Mouse (Mus musculus) lung, adult 18-20 months (tissue): ENCODE measurements around the gene Cables2.

ENCODE experiments used
- DNase-seq, 2 experiments: peaks; one replicate each; pipeline ENCODE4 v3.0.0; 2022; ENCODE audit warnings: mixed read lengths in 2 of 2

The Cables2 gene

GRCm38 (mm10) chr2:180225044-180225761, 48.1 kb downstream of the Cables2 start:
- DNase-seq, result peak; percentile 67 to 78

DNA sequence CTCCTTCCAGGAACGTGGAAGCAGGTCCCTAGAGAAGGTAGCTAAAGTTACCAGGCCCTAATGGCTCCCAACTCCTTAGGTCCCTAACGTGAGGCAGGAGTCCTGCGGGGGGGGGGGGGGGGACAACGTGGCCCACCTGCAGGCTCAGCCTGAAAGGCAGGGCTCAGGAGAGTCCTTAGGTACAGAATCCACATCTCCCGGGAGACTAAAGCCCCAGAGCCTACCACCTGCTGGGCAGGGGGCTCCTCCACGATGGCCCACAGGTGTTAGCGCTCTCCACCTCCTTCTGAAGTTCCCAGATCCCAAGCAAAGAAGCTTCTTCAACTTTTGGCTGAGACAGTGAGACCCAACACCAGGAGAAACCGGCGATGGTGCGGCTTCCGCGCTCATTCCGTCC, 48.7 kb downstream of the Cables2 start:
- DNase-seq, result no peak

DNA sequence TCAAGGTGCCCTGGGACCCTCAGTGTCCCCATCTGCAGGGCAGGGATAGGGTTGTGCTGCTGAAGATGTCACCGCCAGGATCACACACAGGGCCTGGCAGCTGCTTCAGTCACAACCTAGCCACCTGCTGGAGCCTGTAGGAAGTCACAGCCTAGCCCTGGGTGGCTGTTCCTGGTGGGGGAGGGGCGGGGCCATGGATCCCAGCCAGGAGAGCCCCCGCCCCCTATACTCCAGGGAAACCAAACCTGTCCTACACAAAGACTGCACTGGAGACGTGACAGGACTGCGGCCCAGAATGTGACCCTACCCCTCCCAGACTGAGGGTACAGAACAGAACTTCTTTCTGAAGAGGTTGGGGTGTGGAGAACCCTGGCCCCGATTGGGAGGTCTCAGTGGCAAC, 51.0 kb downstream of the Cables2 start:
- DNase-seq, result peak; percentile 51 to 79

DNA sequence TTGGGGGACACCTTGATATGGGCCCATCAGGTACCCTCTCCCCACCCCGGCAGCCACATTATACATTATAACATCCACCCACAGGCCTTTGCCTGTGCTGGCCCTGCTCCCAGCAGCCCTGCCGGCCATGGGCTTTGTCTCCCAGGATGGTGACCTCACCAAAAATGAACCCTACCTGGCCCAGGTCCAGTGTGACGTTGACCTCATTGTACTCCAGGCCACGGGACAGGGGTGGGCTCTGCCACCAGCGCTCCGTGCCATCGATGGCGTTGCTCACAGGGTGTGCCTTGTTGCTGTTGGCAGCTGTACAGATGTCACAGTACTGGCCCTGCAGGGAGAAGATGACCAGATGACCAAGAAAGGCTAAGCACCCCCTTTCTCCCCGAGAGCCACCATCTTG, 52.2 kb downstream of the Cables2 start:
- DNase-seq, result peak; percentile 61 to 82

- peak; percentile 65 to 80 for DNase-seq
These were observed 53.1 kb downstream of the Cables2 start for GRCm38 (mm10) chr2:180220165-180220564.

GRCm38 (mm10) chr2:180219145-180219943, 54.0 kb downstream of the Cables2 start:
- DNase-seq, result no peak

GRCm38 (mm10) chr2:180218677-180219076, 54.6 kb downstream of the Cables2 start:
- DNase-seq, result peak; percentile 61 to 78

DNA sequence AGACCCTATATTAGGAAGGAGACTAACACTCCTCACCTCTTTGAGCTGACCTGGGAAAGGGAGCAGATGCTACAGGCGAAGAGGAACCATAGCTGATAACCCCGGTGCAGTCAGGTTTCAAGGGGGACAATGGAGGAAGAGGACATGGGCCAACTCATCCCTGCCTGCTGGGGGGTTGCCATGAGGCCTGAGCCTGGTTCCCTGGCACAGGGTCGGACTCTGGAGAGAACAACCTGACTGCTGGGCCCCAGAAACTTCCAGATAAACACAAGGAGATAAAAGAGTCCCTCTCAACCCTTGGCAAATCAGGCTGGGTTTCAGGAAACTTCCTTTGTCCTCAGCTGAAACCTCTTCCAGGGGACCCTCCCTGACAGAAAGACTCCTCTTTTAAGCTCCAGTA, 55.1 kb downstream of the Cables2 start:
- no peak for DNase-seq

GRCm38 (mm10) chr2:180217587-180217986, 55.7 kb downstream of the Cables2 start:
- DNase-seq, result peak; percentile 87 to 94

- no peak for DNase-seq
These were observed 56.4 kb downstream of the Cables2 start for GRCm38 (mm10) chr2:180216921-180217320.

DNA sequence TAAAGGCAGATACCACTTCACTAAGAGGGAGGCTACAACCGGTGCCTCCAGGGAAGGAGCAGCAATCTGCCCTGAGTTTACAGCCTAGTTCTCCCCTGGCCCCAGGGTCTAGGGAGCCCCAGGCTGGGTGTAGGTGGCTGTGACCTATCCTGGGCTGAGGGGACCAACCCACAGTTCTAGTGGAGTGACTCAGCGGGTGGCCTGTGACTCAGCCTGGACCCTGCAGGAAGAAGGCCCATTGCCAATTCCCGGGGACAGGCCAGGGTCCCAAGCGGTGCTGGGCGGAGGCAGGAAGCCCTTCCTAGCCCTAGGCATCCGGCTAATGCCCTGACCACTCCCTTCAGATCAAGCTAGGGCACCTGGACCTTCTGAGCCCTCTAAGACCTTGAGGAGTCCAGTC, 57.3 kb downstream of the Cables2 start:
- peak; percentile 76 to 88 for DNase-seq

DNA sequence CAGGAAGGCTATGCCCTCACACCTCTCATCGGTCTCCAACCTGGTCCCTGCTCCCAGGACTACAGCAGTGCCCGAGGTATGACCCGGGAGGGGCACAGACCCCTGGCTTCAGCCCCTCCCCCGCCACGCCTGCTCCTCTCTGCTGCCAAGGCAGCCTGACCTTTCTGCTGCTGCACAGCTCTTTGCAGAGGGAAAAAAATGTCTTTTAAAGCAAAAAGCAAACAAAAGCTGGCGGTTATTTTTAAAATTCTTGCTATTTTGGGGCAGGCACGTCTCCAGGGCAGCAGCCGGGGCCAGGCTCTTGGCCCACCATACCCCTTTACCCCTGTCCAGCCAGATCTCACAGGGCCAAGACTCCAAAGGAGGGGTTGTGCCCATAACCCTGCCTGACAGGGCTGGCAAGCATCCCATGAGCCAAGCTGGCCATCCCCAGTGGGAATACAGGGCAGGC, 58.3 kb downstream of the Cables2 start:
- DNase-seq, result no peak

- DNase-seq, result no peak
These were observed 58.8 kb downstream of the Cables2 start for GRCm38 (mm10) chr2:180214352-180214978.

GRCm38 (mm10) chr2:180212255-180212654, 61.0 kb downstream of the Cables2 start:
- no peak for DNase-seq

GRCm38 (mm10) chr2:180208976-180209375, 64.3 kb downstream of the Cables2 start:
- no peak for DNase-seq
